25 mouse cellular contexts compared by ENCODE assay signal in the genomic region with DNA sequence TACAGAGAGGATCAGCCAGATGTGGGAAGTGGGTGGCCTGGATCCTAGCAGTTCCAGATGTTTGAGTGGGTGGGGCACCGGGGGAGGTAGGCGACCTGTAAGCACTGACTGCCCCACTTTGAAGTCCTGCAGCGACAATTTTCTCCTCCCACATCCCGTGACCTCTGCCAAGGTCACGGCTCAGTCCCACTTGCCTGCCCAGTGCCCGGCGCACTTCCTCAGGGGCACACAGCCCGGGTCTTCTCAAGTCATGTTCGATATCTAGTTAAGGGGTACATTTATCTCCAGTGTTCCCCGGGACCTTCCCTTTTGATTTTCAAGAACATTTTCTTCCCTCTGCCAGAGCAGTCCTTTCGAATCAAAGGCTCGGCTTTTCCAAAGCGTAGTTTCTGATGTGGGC. TPM values are rescaled to one million over a fixed set of nuclear protein-coding genes. Genes with fewer than 3 reads are reported as not detected.
DNase-seq lines count a peak whose midpoint lies in the region; ATAC-seq lines count a peak whose summit lies in the region.
"Had no signal": no experiment of that assay in that cellular context is flagged by ENCODE, and none has a peak within 500 bp of the region (broad histone marks: within the 10 kb centered on the region; RNA-seq: fewer than 3 reads in every experiment).

No protein-coding gene starts in this region.

- 55% methylated on average over 13 of the region's 13 CpGs for WGBS in heart, embryonic 12.5 days
- 75% methylated on average over 13 of the region's 13 CpGs for WGBS in midbrain, embryonic 11.5 days
- WGBS in midbrain, embryonic 13.5 days: 73% methylated on average over 13 of the region's 13 CpGs
- 47% methylated on average over 13 of the region's 13 CpGs for WGBS in embryonic facial prominence, embryonic 15.5 days
- 76% methylated on average over 13 of the region's 13 CpGs for WGBS in hindbrain, embryonic 16.5 days

- H3K36me3 ChIP-seq in heart, embryonic 12.5 days: no peaks in the 10 kb centered on the region
- no peaks in the 10 kb centered on the region for H3K36me3 ChIP-seq in midbrain, embryonic 11.5 days (ENCODE audit: control insufficient read depth, insufficient read depth, low read length)
- H3K36me3 ChIP-seq in midbrain, embryonic 13.5 days: no peaks in the 10 kb centered on the region
- no peaks in the 10 kb centered on the region for H3K36me3 ChIP-seq in embryonic facial prominence, embryonic 15.5 days
- H3K36me3 ChIP-seq in hindbrain, embryonic 16.5 days (ENCODE audit: control insufficient read depth, insufficient read depth, low read length): no peaks in the 10 kb centered on the region
- H3K36me3 ChIP-seq: hindbrain, embryonic 10.5 days; liver, embryonic 12.5 days; midbrain, embryonic 10.5 days; neural tube, embryonic 15.5 days had no signal

- DNase-seq in heart, postnatal 14 days: no peak
- DNase-seq in midbrain, embryonic 11.5 days (ENCODE audit: low spot score, missing footprints): peak; percentile 64
- peak; percentile 65 for DNase-seq in adrenal gland, postnatal 14 days
- DNase-seq: cerebellum, adult 18-20 months; gastrocnemius, postnatal 10 days; lung, embryonic 14.5 days; lung, postnatal 4 days; right cerebral cortex, adult 18-20 months; spleen, adult 18-20 months; thymus, adult 18-20 months had no signal

- no peak overlapping the region for H3K9ac ChIP-seq in heart, embryonic 12.5 days
- no peak overlapping the region for H3K9ac ChIP-seq in midbrain, embryonic 11.5 days (ENCODE audit: low read length)
- H3K9ac ChIP-seq in midbrain, embryonic 13.5 days (replicated peaks): no peak overlapping the region
- H3K9ac ChIP-seq in embryonic facial prominence, embryonic 15.5 days: no peak overlapping the region
- no peak overlapping the region for H3K9ac ChIP-seq in hindbrain, embryonic 16.5 days (ENCODE audit: low read depth, low read length)
- H3K9ac ChIP-seq: liver, embryonic 12.5 days; lung, embryonic 14.5 days; neural tube, embryonic 15.5 days had no signal

- peak overlapping the region; percentile 52; the same call in 1 of the 2 replicates for H3K27ac ChIP-seq in heart, embryonic 12.5 days (ENCODE audit: poor library complexity, severe bottlenecking)
- H3K27ac ChIP-seq in midbrain, embryonic 11.5 days (ENCODE audit: low read depth, low read length): no peak overlapping the region
- no peak overlapping the region for H3K27ac ChIP-seq in midbrain, embryonic 13.5 days
- H3K27ac ChIP-seq in embryonic facial prominence, embryonic 15.5 days (replicated peaks): no peak overlapping the region
- H3K27ac ChIP-seq in hindbrain, embryonic 16.5 days (ENCODE audit: low read depth, low read length): no peak overlapping the region
- H3K27ac ChIP-seq: hindbrain, embryonic 10.5 days; liver, embryonic 12.5 days; midbrain, embryonic 10.5 days; neural tube, embryonic 15.5 days had no signal

- H3K27me3 ChIP-seq in heart, embryonic 12.5 days (replicated peaks): no peaks in the 10 kb centered on the region
- H3K27me3 ChIP-seq in midbrain, embryonic 11.5 days (ENCODE audit: control insufficient read depth, insufficient read depth, low read length): no peaks in the 10 kb centered on the region
- H3K27me3 ChIP-seq in midbrain, embryonic 13.5 days: no peaks in the 10 kb centered on the region
- no peaks in the 10 kb centered on the region for H3K27me3 ChIP-seq in embryonic facial prominence, embryonic 15.5 days
- H3K27me3 ChIP-seq in hindbrain, embryonic 16.5 days (replicated peaks; ENCODE audit: control insufficient read depth, insufficient read depth, low read length): no peaks in the 10 kb centered on the region
- H3K27me3 ChIP-seq: liver, embryonic 12.5 days; neural tube, embryonic 15.5 days had no signal

- no peak overlapping the region for H3K4me3 ChIP-seq in heart, embryonic 12.5 days
- H3K4me3 ChIP-seq in midbrain, embryonic 11.5 days (ENCODE audit: low read depth, low read length): no peak overlapping the region
- no peak overlapping the region for H3K4me3 ChIP-seq in midbrain, embryonic 13.5 days (replicated peaks)
- H3K4me3 ChIP-seq in embryonic facial prominence, embryonic 15.5 days (replicated peaks): 0 out of 2 replicates have a peak overlapping the region, but pooled peaks have one; percentile 5
- no peak overlapping the region for H3K4me3 ChIP-seq in hindbrain, embryonic 16.5 days (ENCODE audit: low read length)
- H3K4me3 ChIP-seq: hindbrain, embryonic 10.5 days; liver, embryonic 12.5 days; midbrain, embryonic 10.5 days; myocyte; neural tube, embryonic 15.5 days had no signal

- H3K4me1 ChIP-seq in heart, embryonic 12.5 days (replicated peaks): peaks cover 50% of the 10 kb centered on the region
- H3K4me1 ChIP-seq in midbrain, embryonic 11.5 days (ENCODE audit: control insufficient read depth, insufficient read depth, low read length): no peaks in the 10 kb centered on the region
- no peaks in the 10 kb centered on the region for H3K4me1 ChIP-seq in midbrain, embryonic 13.5 days (replicated peaks)
- peaks cover 10% of the 10 kb centered on the region; the same call in 1 of the 2 replicates for H3K4me1 ChIP-seq in embryonic facial prominence, embryonic 15.5 days
- no peaks in the 10 kb centered on the region for H3K4me1 ChIP-seq in hindbrain, embryonic 16.5 days (ENCODE audit: control insufficient read depth, insufficient read depth, low read depth, low read length)

- no peak for ATAC-seq in heart, embryonic 12.5 days (ENCODE audit: insufficient number of reproducible peaks, low FRiP score)
- no peak for ATAC-seq in midbrain, embryonic 11.5 days (ENCODE audit: low FRiP score)
- ATAC-seq in midbrain, embryonic 13.5 days: no peak
- no peak for ATAC-seq in embryonic facial prominence, embryonic 15.5 days (ENCODE audit: insufficient number of reproducible peaks, low FRiP score, low TSS enrichment, low read depth)
- no peak for ATAC-seq in hindbrain, embryonic 16.5 days
- ATAC-seq: activated CD4-positive, CD25-positive, alpha-beta regulatory T cell, adult 4 months; inflammation-experienced regulatory T-cells, adult 6 months; liver, embryonic 12.5 days had no signal

- intact Hi-C loops in heart, postnatal 14 days (cut with DNase I): no loop called here

- H3K9me3 ChIP-seq in heart, embryonic 12.5 days (replicated peaks): no peaks in the 10 kb centered on the region; the same call in 1 of the 2 replicates
- no peaks in the 10 kb centered on the region for H3K9me3 ChIP-seq in midbrain, embryonic 11.5 days (ENCODE audit: control insufficient read depth, low read length)
- no peaks in the 10 kb centered on the region for H3K9me3 ChIP-seq in midbrain, embryonic 13.5 days
- H3K9me3 ChIP-seq in embryonic facial prominence, embryonic 15.5 days (replicated peaks): no peaks in the 10 kb centered on the region
- H3K9me3 ChIP-seq in hindbrain, embryonic 16.5 days (ENCODE audit: control insufficient read depth, low read length): no peaks in the 10 kb centered on the region
- H3K9me3 ChIP-seq: hindbrain, embryonic 10.5 days; liver, embryonic 12.5 days; midbrain, embryonic 10.5 days; neural tube, embryonic 15.5 days had no signal

- H3K4me2 ChIP-seq in heart, embryonic 12.5 days: no peak overlapping the region
- H3K4me2 ChIP-seq in midbrain, embryonic 11.5 days: no peak overlapping the region
- no peak overlapping the region for H3K4me2 ChIP-seq in midbrain, embryonic 13.5 days (replicated peaks)
- H3K4me2 ChIP-seq in embryonic facial prominence, embryonic 15.5 days (replicated peaks): peak overlapping the region; percentile 21
- H3K4me2 ChIP-seq in hindbrain, embryonic 16.5 days (ENCODE audit: low read length): no peak overlapping the region
- H3K4me2 ChIP-seq: liver, embryonic 12.5 days; lung, embryonic 14.5 days; neural tube, embryonic 15.5 days had no signal

RNA-seq across cellular contexts. Expression of gene Spocd1, which starts 23.0 kb away (rescaled TPM):
- 0.33 and 0.36 TPM in 2 replicates for polyA plus RNA-seq in heart, embryonic 12.5 days (2016; fragmentation: Nextera tagmentation; extraction: Ambion mirVana)
- total RNA-seq in heart, postnatal 14 days (2021): not detected
- polyA plus RNA-seq in midbrain, embryonic 11.5 days (2014; fragmentation: Nextera tagmentation; extraction: Ambion mirVana): not detected in 2 replicates
- not detected in 2 replicates for polyA plus RNA-seq in midbrain, embryonic 13.5 days (2015; fragmentation: Nextera tagmentation; extraction: Ambion mirVana)
- total RNA-seq in adrenal gland, postnatal 14 days (2021): 0.19 and 0.30 TPM in 2 replicates
- 0.23 and 0.28 TPM in 2 replicates for polyA plus RNA-seq in embryonic facial prominence, embryonic 15.5 days (2015; fragmentation: Nextera tagmentation; extraction: Ambion mirVana)
- not detected in 2 replicates for polyA plus RNA-seq in hindbrain, embryonic 16.5 days (2015; fragmentation: Nextera tagmentation; extraction: Ambion mirVana)
- total RNA-seq: gastrocnemius, postnatal 10 days had no signal
- polyA plus RNA-seq: activated CD4-positive, CD25-positive, alpha-beta regulatory T cell, adult 4 months; inflammation-experienced regulatory T-cells, adult 6 months; kidney, embryonic 14.5 days; limb, embryonic 11.5 days; lung, embryonic 14.5 days; midbrain, embryonic 10.5 days; myocyte; stomach, embryonic 14.5 days; urinary bladder, adult 2 months had no signal

Comparison
In these comparisons a context has a peak if more than half of its experiments do, and no peak if none do; other contexts are left out.
1. DNase-seq: peak in midbrain, embryonic 11.5 days (single experiment) and adrenal gland, postnatal 14 days (single experiment); none in heart, postnatal 14 days (0 of 2).